Mouse (Mus musculus) adrenal gland, postnatal 4 days (tissue): ENCODE results near the gene Cldn13. TPM values are rescaled to one million over a fixed set of nuclear protein-coding genes. Genes with fewer than 3 reads are reported as not detected.
A peak's percentile ranks its signal among the peaks of the same experiment; 100 is the strongest.
"Not testable (repeated sequence)": the region's sequence is repeated elsewhere in the genome, so short reads cannot be mapped to it uniquely, and the experiment has no call there.

Experiments used
- DNase-seq, 2 experiments: peaks; one replicate each; pipeline ENCODE4 v3.0.0; 2021 to 2022; ENCODE audit warnings: low spot score in 2 of 2, mixed read lengths in 2 of 2
- long read RNA-seq, 2 experiments: library from polyadenylated mRNA; stranded (forward); transcript quantifications; one replicate each; pipeline ENCODE4 v2.0.0; 2021
- total RNA-seq, 2 experiments: library from RNA; stranded (reverse); gene quantifications; 2 replicates each; pipeline ENCODE4 v1.2.3; 2021

Cldn13 gene
- total RNA-seq, result 1 to 10 TPM; 2.8 to 6.6 TPM
- long read RNA-seq, experiment 1, result 0 reads
- long read RNA-seq, experiment 2, transcript Cldn13-201 (2 exons, 1,067 nt), result major isoform, 7 of 7 reads
- long read RNA-seq, experiment 2, partial matches to known transcripts, result 0 of 7 reads
- long read RNA-seq, experiment 2, other reads (novel, unspliced or antisense), result 0 of 7 reads

DNA sequence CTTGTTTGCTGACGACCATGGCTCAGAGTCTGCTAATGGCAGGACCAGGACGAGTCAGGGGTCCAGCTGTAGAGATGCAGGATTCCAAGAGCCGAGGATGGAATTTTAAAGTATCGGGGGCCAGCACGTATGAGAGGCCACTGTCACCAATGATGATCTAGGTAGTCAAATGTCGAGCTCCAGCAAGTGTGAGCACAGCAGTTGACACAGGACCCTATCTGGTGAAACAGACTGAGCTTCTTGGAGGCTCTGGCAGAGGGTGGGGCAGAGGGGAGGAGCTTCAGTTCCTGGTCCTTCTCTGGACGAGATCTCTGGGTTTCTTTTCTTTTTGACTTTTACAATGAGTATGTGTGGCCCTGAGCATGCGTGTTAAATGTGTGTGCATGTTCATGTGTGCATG, at the start of gene Cldn13:
Gene Cldn13, minus strand, starts transcription at position 216 of the 400 bp plus-strand sequence.
- DNase-seq, result no peak

DNA sequence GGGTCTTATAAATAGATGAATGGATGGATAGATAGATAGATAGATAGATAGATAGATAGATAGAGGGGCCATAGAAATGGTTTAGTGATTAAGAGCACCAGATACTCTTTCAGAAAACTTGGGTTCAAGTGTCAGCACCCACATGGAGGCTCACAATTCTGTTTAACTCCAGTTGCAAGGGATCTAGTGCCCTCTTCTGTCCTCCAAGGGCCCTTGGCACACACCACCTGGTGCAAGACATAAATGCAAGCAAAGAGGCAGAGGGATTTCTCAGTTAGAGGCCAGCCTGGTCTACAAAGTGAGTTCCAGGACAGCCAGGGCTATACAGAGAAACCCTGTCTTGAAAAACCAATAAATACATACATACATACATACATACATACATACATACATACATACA, 49.3 kb upstream of the Cldn13 start:
- DNase-seq, result not testable (repeated sequence)

DNA sequence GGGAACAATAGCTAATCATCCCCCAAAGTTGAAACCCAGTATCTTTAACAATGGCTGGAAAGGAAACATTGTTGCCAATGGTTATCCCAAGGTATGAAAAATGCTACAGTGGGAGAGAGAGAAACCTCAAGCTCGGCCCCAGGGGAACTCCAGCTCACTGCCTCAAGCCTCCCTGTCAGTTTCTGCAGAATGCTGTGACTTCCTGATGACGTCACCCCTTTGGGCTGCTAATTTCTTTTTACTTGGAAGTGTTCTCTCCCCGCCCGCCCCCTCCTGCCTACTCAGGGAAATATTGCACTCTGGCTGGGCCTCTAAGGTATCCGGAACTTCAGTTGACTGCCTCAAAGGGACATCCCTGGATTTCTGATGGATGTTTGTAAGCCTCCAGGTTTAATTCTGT, 48.2 kb upstream of the Cldn13 start:
- DNase-seq, result no peak

DNA sequence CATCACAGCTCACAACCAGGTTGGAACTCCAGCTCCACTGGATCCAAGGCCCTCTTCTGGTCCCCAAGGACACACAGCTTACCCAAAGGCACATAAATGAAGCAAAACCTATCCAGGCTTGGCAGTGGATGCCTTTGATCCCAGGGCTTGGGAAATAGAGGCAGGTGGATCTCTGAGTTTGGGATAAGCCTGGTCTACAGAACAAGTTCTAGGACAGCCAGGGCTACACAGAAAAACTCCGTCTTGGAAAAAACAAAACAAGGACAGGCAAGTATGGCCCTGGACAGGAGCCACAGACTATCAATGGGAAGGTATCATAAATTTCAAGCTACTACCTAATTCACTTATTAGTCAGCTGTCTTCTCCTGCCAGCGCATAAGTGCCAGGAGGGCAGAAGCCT, 46.2 kb upstream of the Cldn13 start:
- DNase-seq, result no peak

- DNase-seq, result no peak
Observed at GRCm38 (mm10) chr5:134960430-134960829, 45.1 kb upstream of the Cldn13 start.

- peak in 1 of 2 experiments; percentile 44 for DNase-seq
Observed at GRCm38 (mm10) chr5:134959114-134959513, 43.8 kb upstream of the Cldn13 start.

DNA sequence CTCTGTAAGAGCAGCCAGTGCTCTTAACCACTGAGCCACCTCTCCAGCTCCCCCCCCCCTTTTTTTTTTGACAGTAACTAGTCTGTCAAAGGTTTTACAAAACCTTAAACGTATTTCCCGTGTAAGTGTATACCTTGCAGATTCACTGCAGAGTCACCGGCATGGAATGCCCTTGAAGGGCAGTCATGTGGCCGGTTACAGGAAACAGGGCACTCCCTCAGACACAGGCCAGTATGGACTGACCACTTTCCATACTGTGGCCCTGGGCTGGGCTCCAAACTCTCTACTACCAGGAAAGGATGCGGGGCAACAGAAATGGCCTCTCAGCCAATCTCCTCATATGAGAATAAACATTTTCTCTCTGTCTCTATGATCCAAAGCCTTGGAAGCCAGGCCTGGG, 40.2 kb upstream of the Cldn13 start:
- no peak for DNase-seq

DNA sequence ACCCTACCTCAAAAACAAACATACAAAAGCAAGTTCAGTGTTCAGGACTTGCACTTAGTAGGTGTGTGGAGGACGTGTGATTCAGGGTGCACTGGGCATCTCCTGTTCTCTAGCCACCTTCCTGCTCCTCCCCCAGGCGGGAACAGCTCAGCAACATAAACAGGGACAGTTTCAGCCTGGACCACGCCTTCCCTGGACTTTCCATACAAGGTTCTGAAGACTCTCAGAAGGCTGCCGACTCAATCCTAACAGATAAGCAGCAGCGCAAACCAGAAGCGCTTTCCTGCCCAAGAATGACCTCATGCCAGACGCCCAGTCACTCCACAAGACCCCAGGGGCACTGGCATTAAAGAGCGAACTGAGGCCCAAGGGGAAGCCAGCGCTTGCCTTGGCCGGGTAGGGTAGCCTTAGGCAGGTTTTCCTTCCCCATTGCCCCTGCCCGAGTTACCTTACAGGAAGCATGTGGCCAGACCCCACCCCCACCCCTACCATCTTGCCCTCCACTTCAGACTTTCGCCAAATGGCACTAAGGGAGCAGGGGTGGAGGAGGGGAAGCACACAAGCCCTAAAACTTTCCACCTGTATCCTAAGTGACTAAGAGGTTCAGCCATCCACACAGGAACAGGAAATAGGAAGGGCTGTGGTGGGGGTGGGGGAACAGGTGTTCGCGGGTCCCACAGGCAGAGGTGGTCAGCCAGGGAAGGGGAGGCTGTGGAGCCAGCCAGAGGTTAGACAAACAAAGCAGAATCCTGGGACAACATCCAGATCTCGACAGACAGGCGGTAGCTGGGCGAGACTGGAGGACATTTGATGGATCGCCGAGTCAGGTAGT, 35.9 kb upstream of the Cldn13 start:
- no peak for DNase-seq

DNA sequence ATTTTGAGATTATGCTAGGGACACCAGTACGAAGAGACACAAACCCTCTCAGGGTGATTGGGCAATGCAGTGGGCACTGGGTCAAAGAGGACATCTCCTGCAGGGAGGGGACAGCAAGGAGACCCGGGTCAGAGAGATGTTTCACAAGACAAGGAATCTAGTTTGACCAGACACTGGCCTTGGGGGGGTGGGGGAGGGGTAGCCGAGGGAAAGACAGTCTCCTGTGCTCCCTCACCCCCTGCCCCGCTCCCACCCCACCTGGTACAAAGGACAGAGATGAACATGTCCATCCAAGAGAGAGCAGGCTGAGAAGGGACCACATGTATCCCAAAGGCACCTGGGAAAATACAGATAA, 32.7 kb upstream of the Cldn13 start:
- DNase-seq, result no peak

DNA sequence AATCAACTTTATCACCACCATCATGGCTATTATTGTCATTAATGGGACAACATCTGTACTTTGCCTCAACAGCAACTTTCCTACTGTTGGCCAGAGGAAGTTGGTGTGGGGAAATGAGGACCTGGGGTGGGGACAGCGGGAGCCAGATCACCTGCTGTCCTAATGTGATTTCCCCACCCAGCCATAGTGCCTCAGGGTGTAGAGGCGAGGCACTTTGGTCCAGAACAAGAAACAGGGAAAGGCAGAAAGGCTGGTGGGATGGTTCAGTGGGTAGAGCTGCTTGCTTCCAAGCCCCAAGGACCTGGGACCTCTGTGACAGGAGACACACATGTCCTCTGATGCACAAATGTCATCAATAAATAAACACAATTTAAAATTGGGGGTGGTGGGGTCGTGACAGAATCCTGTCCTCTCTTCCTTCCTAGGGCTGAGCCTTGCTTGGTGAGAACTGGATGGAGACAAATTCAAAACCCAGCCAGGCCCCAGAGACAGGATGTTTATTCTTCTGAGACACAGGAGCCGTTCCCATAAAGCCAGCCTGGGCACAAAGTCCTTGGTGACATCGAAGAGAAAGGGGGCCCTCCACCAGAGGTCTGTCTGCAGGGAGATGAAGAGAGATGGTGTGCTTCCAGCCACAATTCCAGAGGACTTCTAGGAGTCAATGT, 32.2 kb upstream of the Cldn13 start:
- DNase-seq, result no peak

GRCm38 (mm10) chr5:134946857-134947255, 31.5 kb upstream of the Cldn13 start, which contains the start of gene Cldn4:
Gene Cldn4 (minus strand): TSS chr5:134946934.
- DNase-seq, result no peak

DNA sequence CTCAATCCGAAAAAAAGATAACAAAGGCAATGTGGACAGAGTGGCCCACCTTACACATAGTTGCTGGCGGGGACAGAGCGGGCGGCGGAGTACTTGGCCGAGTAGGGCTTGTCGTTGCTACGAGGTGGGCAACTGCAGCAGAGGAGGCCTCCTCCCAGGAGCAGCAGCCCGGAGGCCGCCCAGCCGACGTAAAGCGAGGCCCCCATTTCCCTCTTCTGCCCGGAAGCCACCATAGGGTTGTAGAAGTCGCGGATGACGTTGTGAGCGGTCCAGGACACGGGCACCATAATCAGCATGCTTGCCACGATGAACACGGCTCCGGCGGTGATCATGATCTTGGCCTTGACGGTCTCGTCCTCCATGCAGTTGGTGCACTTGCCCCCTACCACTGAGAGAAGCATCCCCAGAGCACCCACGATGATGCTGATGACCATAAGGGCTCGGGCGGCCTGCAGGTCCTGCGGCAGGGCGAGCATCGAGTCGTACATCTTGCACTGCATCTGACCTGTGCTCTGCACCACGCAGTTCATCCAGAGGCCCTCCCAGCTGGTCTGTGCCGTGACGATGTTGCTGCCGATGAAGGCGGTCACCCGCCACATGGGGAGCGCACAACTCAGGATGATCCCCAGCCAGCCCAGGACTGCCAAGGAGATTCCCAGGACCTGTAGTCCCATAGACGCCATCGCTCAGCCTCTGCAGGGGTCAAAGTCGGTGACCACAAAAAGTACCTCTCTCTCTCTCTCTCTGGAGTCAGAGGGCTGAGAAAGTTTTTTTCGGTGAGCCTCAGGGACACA, 30.9 kb upstream of the Cldn13 start:
- no peak for DNase-seq

DNA sequence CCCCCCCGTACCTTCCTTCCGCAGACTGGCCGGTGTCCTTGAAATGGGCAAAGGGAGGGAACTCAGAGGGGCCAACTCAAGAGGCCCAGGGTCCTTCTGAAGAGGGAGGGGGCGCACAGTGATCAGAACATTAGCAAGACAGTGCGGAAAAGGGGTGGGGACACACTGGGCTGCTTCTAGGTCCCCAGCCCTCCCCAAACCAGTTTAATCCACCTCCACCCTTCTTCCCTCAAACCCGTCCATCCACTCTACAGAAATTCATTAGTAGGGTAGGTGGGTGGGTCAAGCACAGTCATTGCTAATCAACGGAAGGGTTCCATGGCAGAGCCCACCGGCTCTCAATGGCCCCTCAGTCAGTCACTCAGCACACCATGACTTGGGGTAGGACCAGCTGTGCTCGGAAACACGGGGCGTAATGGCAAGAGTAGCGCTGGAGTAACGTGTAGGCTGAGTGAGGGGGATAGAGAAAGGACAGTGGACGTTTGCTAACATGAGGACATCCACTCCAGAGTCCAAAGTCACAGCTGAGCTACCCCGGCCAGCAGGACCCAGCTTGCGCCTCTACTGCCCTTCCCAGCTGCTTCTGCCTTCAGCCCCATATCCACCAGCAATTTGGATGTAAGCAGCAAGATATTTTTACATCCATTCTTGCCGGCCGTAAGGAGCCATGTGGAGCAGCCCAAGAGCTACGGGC, 30.1 kb upstream of the Cldn13 start:
- no peak for DNase-seq

DNA sequence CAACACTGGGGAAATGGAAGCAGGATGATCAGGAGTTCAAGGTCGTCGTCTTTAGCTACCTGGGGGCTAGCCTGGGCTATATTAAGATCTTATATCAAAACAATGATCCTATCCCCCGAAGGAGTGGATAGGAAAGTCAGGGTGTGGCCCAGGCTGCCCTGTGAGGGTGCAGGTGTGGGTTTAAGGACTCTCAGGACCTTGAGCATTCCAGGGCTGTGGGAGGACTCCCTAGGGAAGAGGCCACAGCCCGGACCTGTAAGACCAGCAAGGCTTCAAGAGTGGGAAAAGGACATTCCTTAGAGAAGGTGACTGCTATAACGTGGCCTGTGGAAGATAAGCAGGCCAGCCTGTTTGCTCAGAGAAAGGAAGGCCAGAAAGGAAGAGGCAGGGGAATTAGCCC, 28.9 kb upstream of the Cldn13 start:
- no peak for DNase-seq

GRCm38 (mm10) chr5:134942740-134943139, 27.4 kb upstream of the Cldn13 start:
- DNase-seq, result no peak

GRCm38 (mm10) chr5:134941472-134942209, 26.3 kb upstream of the Cldn13 start:
- no peak for DNase-seq

DNA sequence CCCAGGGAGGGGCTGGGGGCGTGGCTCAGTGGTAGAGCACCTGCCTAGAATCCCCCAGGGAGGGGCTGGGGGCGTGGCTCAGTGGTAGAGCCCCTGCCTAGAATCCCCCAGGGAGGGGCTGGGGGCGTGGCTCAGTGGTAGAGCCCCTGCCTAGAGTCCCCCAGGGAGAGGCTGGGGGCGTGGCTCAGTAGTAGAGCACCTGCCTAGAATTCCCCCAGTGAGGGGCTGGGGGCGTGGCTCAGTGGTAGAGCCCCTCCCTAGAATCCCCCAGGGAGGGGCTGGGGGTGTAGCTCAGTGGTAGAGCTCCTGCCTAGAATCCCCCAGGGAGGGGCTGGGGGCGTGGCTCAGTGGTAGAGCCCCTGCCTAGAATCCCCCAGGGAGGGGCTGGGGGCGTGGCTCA, 24.2 kb upstream of the Cldn13 start:
- DNase-seq, result not testable (repeated sequence)

GRCm38 (mm10) chr5:134939069-134939468, 23.7 kb upstream of the Cldn13 start:
- DNase-seq, result no peak

DNA sequence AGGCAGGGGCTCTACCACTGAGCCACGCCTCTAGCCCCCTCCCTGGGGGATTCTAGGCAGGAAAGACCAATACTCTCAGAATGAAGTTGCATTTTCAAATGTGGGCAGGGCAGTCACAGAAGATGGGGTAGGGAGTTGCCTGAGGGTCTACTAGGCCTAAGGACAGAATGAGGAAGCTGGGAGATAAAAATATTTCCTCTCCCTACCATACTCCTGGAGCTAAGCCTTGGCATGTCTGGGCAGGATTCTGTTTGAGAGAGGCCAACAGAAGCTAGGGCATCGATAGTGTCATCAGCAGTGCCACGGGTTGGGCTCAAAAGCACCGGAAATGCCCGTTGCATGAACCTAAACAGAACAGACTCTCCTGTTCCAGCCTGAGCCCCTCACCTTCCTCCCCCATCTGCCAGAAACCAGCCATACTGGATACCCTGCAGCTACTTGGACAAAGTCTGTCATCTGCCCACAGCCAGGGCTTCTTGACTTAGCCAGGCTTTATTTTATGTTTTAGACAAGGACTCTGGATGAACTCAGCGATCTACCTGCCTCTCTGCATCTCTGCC, 21.4 kb upstream of the Cldn13 start:
- DNase-seq, result no peak

- DNase-seq, result no peak
Observed at GRCm38 (mm10) chr5:134936051-134936450, 20.7 kb upstream of the Cldn13 start.
